Mouse (Mus musculus): ENCODE data around the gene Rnasel.

The Rnasel gene

GRCm38 (mm10) chr1:153736096-153736495 is 13.1 kb upstream of the Rnasel start:
- DNase-seq (ENCODE audit: extremely low read depth, low read depth) = no peak

DNA sequence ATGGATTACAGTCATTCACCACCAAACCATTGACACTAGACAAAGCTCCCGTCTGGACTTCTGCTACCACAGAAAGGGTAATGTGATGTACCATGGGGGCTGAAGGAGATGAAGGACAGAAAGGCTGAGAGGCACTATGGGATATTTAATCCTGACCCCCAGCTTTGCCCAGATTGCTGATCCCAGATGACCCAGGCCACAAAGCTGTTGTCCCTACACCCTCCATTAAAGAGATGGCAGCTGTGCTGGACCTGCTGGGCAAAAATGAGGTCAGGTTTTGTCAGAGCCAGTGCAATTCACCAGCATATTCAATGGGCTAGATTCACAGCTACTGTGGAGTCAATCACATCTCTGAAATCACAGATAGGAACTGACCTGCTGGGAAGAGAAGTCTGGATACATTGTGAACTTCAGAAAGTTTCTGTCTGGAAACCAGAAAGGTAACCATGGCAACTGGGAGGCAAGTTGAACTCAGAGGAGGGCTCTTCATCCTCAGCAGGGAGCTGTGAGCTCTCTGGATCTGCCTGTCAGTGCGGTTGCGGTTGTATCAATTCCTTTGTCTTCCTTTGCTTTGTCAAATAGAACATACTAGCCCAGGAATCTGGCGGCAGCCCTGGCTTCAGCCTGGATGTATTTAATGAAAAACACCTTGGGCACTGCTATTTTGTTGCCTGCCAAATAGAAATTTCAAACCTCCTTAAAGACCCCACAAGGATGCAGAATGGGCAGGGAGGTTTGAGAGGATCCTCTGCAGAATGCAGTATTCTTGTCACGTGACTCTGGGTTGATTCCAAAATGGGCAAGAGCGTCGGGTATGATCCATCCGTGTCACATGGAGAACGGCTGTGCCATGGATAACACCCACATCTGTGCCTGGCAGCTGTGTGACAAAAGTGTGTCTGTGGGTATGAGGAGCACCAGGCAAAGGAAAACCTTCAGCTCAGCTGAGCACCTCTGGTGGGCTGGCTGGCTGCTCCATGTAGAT is 11.8 kb upstream of the Rnasel start:
- no peak for DNase-seq (ENCODE audit: extremely low read depth, low read depth)

DNA sequence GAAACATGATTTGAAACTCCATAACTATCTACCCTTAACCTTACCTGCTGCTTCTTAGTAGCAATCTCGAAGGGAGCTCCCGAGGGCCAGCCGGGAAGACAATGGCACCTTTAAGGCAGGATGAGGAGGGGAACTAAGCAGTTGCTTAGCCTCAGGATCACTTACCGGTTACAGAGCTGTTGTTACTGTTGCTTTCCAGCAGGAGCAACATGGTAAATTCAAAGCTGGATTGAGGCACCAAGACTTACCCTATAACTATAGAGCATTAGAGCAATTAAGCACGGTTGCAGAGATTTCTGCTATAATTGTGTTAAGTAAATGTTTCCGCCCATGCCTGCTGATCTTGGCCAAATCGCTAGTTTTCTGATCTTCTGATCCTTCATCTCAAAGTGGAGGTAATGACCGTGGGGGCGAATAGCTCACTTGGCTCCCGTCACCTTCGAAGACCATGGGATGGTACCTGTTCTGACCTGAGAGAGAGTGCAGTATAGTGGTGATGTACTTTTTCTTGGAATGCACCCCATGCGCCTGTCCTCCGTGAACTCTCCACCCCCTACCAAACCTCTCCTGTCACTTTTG is 9.7 kb upstream of the Rnasel start:
- no peak for DNase-seq (ENCODE audit: extremely low read depth, low read depth)

GRCm38 (mm10) chr1:153740145-153740544 is 9.1 kb upstream of the Rnasel start, which contains the start of gene Rgs16:
TSS of gene Rgs16 (plus strand) at chr1:153740349.
- no peak for DNase-seq (ENCODE audit: extremely low read depth, low read depth)

- no peak for DNase-seq (ENCODE audit: extremely low read depth, low read depth)
These were observed 8.3 kb upstream of the Rnasel start for GRCm38 (mm10) chr1:153740775-153741400.

- DNase-seq (ENCODE audit: extremely low read depth, low read depth) = no peak
These were observed 7.5 kb upstream of the Rnasel start for GRCm38 (mm10) chr1:153741551-153742316.

- no peak for DNase-seq (ENCODE audit: extremely low read depth, low read depth)
These were observed 6.7 kb upstream of the Rnasel start for GRCm38 (mm10) chr1:153742374-153743155.

DNA sequence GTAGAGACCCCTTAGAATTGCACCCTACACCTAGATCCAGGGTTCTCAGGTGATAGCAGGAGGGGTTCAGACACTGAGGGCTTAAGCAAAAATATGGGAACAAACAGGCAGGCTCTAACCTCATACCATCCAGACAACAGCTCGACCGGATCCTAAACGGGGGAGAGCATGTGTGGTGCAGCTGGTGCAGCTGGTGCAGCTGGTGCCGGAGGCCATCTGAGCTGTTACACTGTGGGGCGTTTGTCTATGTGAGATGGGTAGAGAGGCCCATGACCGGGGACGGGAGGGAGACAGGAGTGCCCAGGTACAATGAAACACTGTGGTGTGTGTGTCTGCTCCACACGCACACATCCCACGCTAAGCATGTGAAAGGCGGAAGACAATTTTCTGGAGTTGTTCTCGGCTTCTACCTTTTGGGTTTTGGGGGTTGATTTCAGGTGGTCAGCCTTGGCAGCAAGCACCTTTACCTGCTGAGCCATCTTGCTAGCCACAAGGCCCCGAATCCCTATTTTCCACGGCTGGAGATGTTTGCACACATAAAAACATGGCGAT is 3.0 kb upstream of the Rnasel start:
- no peak for DNase-seq (ENCODE audit: extremely low read depth, low read depth)

DNA sequence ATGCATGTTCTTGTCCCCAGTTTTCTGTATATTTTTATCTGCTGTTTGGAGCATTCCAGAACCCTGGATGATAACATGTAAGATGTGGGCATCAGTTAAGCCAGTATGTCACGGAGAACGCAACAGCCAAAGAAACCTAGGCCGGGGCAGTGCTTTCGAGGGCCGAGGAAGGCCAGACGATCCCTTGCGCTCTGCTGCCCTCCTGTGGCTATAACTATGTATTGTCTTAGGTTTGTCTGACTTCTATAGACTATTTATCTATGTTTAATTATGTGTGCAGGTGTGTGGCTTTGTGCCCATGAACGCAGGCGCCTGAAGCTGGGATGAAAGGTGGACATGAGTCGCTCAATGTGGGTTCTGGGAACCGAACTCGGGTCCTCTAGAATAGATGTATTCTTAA is 2.5 kb upstream of the Rnasel start:
- DNase-seq (ENCODE audit: extremely low read depth, low read depth) = no peak

DNA sequence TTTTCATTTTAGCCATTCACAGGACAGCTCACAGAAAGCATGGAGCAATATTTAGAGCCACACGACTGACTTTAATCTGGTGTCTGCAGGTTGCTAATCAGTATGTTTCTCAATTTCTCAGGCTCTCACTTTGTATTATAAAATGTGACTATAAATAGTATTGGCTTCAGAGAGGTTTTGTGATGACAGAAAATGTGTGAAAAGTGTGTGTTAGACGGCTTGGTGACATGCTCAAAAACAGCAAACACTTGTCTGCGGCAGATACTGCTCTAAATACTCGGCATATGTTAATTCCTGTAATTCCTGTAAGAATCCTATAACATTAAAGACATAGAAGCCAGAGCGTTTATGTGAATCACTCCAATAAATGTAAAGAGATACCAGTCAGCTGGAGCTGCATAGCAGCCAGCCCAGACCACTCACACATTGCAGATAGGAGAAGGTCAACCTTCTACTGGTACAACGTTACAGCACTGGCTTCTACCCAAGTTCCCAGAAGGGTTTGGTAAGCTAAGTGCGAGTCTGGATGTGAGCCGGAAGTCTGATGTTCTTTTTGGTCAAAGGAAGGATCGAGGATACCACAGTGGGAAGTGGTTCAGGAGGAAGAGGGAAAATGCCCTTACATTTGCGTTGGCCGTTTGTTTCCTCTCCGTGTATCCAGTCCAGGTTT is 1.2 kb upstream of the Rnasel start:
- DNase-seq (ENCODE audit: extremely low read depth, low read depth) = no peak

DNA sequence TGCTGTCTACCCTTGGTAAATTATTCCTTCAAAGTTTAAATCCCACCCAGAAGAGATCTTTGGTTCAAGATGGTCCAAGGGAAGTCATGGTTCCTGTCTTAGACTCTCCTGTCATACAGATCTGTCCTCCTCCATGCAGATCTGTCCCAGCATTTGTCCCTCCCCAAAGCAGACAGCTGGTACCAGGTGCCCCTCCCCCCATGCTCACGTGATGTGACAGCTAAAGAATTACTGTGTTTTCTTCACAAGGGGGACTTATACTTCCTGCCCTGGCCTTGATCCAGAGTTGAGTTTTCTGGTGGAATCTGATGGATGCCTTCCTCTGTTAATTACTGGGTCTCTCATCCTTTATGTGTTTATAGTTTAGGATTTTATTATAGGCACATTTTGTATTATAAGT is 677 bp upstream of the Rnasel start:
- no peak for DNase-seq (ENCODE audit: extremely low read depth, low read depth)

DNA sequence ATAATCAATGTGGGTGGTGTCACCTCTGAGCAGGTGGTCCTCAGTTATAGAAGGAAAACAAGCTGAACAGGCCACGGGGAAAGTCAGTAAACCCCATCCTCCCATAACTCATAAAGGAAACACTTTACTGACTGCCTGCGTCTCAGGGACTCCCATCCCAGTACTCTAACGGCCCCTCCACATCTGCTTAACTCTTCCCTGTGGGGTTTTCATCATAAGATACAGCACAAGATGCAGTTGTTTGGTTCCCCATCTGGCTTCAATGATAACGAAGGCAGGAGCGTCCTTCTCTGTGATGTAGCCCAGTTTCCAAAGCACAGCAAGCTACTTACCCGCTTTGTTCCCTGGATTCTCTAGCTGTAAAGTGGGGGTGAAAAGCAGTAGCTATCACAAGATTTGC is 828 bp downstream of the Rnasel start:
- DNase-seq (ENCODE audit: extremely low read depth, low read depth) = peak; percentile 66

DNA sequence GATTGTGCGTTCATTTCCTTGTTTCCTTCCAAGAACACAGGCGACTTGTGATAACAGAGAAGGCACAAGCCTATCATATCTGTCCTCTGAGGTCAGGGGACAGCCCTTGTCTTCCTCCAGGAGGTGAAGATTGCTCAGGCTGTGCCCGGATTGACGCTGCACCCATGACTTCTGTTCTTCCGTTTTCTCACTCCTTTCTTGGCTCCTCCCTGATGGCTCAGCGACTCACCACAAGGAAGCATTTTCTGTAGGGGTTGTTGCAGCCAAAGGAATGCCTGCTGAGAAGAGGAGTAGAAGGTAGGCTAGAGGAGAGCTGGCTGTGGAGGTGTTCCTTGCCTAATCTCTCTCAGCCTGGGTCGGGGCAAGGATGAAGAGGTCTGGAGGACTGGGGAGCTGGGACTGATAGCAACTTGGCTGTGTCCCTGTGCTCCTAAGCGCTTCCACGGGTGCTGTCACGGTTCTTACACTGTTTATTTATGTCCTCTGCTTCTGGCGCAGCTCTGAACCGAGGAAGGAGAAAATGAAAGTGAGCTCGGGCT is 2.6 kb downstream of the Rnasel start:
- DNase-seq (ENCODE audit: extremely low read depth, low read depth) = peak; percentile 68

DNA sequence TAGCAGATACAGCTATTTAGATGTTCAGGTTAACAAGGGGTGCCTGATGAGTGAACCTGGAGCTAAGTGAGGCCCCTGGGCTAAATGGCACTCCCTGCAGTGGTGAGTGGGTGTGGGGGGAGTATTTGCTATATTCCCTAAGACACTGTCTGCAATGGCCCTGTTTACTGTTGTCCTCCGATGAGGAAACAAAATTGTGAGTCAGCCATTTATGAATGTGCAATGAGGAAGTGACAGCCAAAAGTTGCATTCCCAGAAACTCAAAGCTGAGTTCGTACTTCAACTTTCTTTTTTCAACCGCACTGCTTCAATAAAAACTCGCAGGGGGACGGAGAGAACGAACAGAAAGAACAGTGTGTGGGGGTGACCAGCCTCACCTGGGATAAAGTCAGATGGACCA is 3.3 kb downstream of the Rnasel start:
- DNase-seq (ENCODE audit: extremely low read depth, low read depth) = peak; percentile 63

- no peak for DNase-seq (ENCODE audit: extremely low read depth, low read depth)
These were observed 4.7 kb downstream of the Rnasel start for GRCm38 (mm10) chr1:153753725-153754464.

- no peak for DNase-seq (ENCODE audit: extremely low read depth, low read depth)
These were observed 14.9 kb downstream of the Rnasel start for GRCm38 (mm10) chr1:153764136-153764535.

DNA sequence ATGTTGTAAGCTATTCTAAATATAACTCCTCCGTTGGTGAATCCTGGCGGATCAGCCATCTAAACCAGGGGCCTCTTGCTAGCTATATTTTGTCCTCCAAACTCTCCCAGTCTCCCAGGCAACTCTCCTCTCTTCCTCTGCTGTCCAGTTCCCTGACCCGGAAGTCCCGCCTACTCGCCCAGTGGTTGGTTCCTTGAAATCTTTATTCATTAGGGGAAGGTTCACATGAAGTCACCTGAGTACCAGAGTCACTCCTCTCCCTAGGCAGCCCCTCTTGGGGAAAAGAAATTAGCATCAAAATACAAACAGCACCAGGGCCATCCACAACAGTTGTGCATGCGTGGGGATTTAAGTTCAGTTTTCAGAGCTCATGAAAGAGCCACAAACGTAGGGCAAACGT is 17.1 kb downstream of the Rnasel start:
- DNase-seq (ENCODE audit: extremely low read depth, low read depth) = no peak

- DNase-seq (ENCODE audit: extremely low read depth, low read depth) = no peak
These were observed 18.1 kb downstream of the Rnasel start for GRCm38 (mm10) chr1:153767281-153767680.

DNA sequence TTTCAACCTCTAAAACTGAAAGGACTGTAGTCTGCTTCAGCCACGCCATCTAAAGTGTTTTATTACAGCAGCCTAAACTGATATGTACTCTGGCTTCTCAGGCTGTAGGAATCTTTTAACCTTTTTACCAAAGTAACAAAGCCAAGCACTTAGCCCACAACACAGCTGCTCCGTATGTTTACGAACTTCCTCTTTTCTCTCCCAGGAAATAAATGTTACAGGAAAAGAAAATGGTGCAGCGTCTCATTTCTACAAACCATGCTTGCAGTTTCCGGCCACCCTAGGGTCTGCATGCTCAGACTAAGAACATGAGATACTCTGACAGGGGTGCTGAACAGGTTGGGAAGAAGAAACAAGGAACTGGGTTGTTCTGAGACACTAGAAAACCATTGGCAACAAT is 19.2 kb downstream of the Rnasel start:
- peak; percentile 44 for DNase-seq (ENCODE audit: extremely low read depth, low read depth)
